Mouse (Mus musculus) heart, embryonic 13.5 days (tissue): ENCODE measurements around the gene Cdc37. TPM values are rescaled to one million over a fixed set of nuclear protein-coding genes. Genes with fewer than 3 reads are reported as not detected.

Source experiments
- ATAC-seq: fragments of 200-750 bp; cut with Nextera tagmentation; 2 replicates; pipeline ENCODE4 v1.8.0; 2017; ENCODE audit warnings: moderate TSS enrichment; ENCODE audit not compliant: insufficient number of reproducible peaks, low FRiP score, low TSS enrichment; ENCODE audit errors: extremely low read depth
- H3K27ac ChIP-seq: fragments of 300-500 bp; sonication (generic); replicated peaks from 2 replicates; pipeline ENCODE4 v1.5.1; 2015; ENCODE audit warnings: moderate library complexity, mild to moderate bottlenecking, inconsistent platforms
- H3K27me3 ChIP-seq: fragments of 300-500 bp; sonication (generic); replicated peaks from 2 replicates; pipeline ENCODE4 v1.6.1; 2015; ENCODE audit warnings: mild to moderate bottlenecking, inconsistent platforms
- H3K36me3 ChIP-seq: fragments of 300-500 bp; sonication (generic); 2 replicates; pipeline ENCODE4 v1.6.1; 2015; ENCODE audit warnings: mild to moderate bottlenecking, inconsistent platforms
- H3K4me1 ChIP-seq: fragments of 300-500 bp; sonication (generic); 2 replicates; pipeline ENCODE4 v1.6.1; 2015; ENCODE audit warnings: inconsistent platforms
- H3K4me2 ChIP-seq: fragments of 300-500 bp; sonication (generic); 2 replicates; pipeline ENCODE4 v1.6.1; 2015; ENCODE audit warnings: inconsistent platforms, mild to moderate bottlenecking, moderate library complexity
- H3K4me3 ChIP-seq: fragments of 300-500 bp; sonication (generic); 2 replicates; pipeline ENCODE4 v1.5.1; 2015; ENCODE audit warnings: moderate library complexity, mild to moderate bottlenecking, inconsistent platforms
- H3K9ac ChIP-seq: fragments of 300-500 bp; sonication (generic); 2 replicates; pipeline ENCODE4 v1.6.1; 2015; ENCODE audit warnings: inconsistent platforms, mild to moderate bottlenecking, moderate library complexity
- H3K9me3 ChIP-seq: fragments of 300-500 bp; sonication (generic); 2 replicates; pipeline ENCODE4 v1.6.1; 2016; ENCODE audit warnings: inconsistent platforms
- WGBS: fragments of 180-500 bp; shearing (Covaris S2); methylation state at CpG from one replicate; pipeline ENCODE4 v1.1.7; 2015; ENCODE audit warnings: mixed read lengths; 5-methylcytosine and 5-hydroxymethylcytosine counted together
- polyA plus RNA-seq: library from polyadenylated mRNA; unstranded; fragments of >200 nt; fragmentation: Nextera tagmentation; extraction: Ambion mirVana; gene quantifications from 2 replicates; pipeline ENCODE4 v1.2.1, GENCODE M21; 2015

Cdc37 gene
- polyA plus RNA-seq, 1 experiment from 2014 or later: 222 TPM

DNA sequence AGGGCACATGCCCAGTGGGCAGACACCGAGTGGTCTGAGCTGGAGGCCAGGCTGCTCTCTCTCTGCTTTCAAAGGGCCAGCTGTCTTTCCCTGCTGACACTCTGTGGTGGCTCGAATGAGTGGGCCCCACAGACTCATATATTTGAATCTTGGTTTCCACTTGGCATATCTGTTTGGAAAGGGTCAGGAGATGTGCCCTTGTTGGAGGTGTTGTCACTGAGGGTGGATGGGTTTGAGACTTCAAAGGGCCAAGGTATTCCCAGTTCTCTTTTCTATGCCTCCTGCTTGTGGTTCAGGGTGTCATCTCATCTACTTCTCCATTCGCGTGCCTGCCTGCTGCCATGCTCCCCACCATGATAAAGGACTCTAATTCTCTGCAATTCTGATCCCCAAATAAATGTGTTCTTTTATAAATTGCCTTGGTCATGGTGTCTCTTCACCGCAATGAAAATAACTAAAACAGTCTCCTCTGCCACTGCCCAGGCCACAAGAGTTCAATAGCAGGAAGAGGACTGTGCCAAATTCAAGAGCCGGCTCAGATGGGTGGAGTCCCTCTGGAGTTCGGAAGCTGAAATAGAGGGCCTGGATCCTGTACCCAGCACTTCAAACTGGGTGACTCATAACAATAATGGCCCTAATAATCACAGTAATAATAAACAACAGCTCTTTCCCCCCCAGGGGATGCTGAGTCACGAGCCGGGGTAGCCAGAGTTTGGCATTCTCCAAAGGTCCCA lies 15.0 kb downstream of the Cdc37 start:
- H3K27ac ChIP-seq: no peak overlapping the region

DNA sequence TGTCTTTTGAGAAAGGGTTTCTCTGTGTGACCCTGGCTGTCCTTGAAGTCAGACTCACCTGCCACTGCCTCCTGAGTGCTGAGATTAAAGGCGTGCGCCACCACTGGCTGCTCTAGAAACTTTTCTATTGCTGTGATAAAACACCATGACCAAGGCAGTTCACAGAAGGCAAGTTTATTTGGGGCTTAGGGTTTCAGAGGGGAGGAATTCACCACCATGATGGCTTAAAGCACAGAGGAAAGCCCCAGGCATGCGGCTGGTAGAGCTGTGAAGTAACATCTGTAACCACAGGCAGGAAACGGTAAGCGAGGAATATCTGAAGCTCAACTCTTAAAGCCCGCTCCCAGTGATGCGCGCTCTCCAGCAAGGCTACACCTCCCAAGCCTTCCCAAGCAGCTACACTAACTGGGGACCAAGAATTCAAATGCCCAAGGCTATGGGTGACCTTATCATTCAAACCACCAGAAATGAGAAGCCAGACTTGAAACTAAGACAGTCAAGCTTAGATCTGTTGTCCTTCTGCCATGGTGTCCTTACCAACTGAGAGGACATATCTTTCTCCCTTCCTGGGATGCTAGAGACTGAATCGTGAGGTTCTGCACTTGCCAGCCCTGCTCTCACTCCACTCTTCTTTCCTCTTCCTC lies 16.6 kb downstream of the Cdc37 start:
- WGBS: 68% methylated on average over 9 of the region's 9 CpGs
- Histone ChIP-seq H3K4me2 (no peak overlapping the region), H3K27me3 (no peaks in the 10 kb centered on the region), H3K27ac (no peak overlapping the region), H3K4me1 (peaks cover 21% of the 10 kb centered on the region), H3K9ac (no peak overlapping the region), H3K36me3 (peaks cover 13% of the 10 kb centered on the region), H3K4me3 (no peak overlapping the region), H3K9me3 (no peaks in the 10 kb centered on the region)
- no peak for ATAC-seq

More for the DNA sequence above, 15.0 kb downstream of the Cdc37 start:
- Histone ChIP-seq H3K4me1 (peaks cover 21% of the 10 kb centered on the region), H3K36me3 (peaks cover 25% of the 10 kb centered on the region), H3K27me3 (no peaks in the 10 kb centered on the region), H3K4me2 (no peak overlapping the region), H3K9me3 (no peaks in the 10 kb centered on the region), H3K9ac (no peak overlapping the region), H3K4me3 (no peak overlapping the region)
- ATAC-seq: no peak
- 59% methylated on average over 9 of the region's 9 CpGs for WGBS

- H3K36me3 ChIP-seq: peaks cover 11% of the 10 kb centered on the region
- 73% methylated on average over 12 of the region's 12 CpGs for WGBS
- peaks cover 21% of the 10 kb centered on the region for H3K4me1 ChIP-seq
- ATAC-seq: no peak
- H3K4me2 ChIP-seq: 0 out of 2 replicates have a peak overlapping the region, but pooled peaks have one; percentile 84
- no peak overlapping the region for H3K4me3 ChIP-seq
- no peak overlapping the region for H3K9ac ChIP-seq
- no peaks in the 10 kb centered on the region for H3K27me3 ChIP-seq
- no peaks in the 10 kb centered on the region for H3K9me3 ChIP-seq
- no peak overlapping the region for H3K27ac ChIP-seq
Observed at GRCm38 (mm10) chr9:21132102-21132775, 17.5 kb downstream of the Cdc37 start.

- H3K36me3 ChIP-seq: peaks cover 19% of the 10 kb centered on the region
- no peaks in the 10 kb centered on the region for H3K27me3 ChIP-seq
- H3K4me2 ChIP-seq: peak within 1 kb of the TSS; percentile 84
- peak within 1 kb of the TSS; percentile 77 for H3K4me3 ChIP-seq
- peak; percentile 87 for ATAC-seq
- peak within 1 kb of the TSS; percentile 77 for H3K27ac ChIP-seq
- H3K9me3 ChIP-seq: no peaks in the 10 kb centered on the region
- H3K4me1 ChIP-seq: peaks cover 29% of the 10 kb centered on the region
- H3K9ac ChIP-seq: peak within 1 kb of the TSS; percentile 86
- WGBS: 7% methylated on average over 37 of the region's 37 CpGs
Observed at GRCm38 (mm10) chr9:21131059-21131956, 18.5 kb downstream of the Cdc37 start, which contains the start of gene Tyk2. Gene Tyk2 (minus strand): TSS chr9:21131243.

GRCm38 (mm10) chr9:21126259-21126627 lies 23.5 kb downstream of the Cdc37 start:
- Histone ChIP-seq H3K4me2 (peak overlapping the region; percentile 16; the same call in 1 of the 2 replicates), H3K9me3 (no peaks in the 10 kb centered on the region), H3K9ac (0 out of 2 replicates have a peak overlapping the region, but pooled peaks have one; percentile 17), H3K27ac (peak overlapping the region; percentile 87), H3K27me3 (no peaks in the 10 kb centered on the region), H3K4me3 (no peak overlapping the region), H3K36me3 (peaks cover 58% of the 10 kb centered on the region), H3K4me1 (peaks cover 31% of the 10 kb centered on the region)
- 15% methylated on average over 2 of the region's 2 CpGs for WGBS
- 0 out of 2 replicates have a peak, but pooled peaks have one; percentile 43 for ATAC-seq

DNA sequence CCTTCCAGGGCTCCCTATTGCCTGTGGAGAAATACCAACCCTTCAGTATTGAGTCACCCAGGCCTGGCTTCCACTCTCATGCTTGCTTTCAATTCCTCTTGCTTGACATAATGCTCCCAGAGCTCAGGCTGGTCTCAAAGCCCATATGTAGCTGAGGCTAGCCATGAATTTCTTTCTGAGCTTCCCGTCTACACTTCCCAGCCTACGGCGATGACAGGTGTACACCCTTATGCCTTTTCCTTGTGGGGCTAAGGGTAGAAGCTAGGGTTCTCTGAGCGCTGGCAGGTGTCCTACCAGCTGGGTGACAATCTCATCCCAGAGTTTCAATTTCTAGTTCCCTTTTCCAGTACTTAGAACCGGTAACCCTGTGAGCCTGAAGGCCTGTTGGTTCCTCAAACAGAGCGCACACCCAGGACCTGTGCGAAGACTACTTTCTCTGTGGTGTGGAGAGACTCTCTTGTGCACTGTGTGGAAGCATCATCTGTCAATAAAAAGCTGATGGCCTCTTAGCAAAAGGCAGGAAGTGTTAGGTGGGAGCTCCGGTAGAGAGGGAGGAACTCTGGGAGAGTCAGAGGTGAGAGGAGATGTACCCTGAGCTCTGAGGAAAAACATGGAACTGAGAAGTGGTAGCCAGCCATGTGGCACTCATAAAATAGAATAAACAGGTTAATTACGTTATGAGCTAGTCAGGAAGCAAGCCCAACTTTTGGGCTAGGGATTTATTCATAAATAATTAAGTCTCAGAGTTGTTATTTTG lies 24.1 kb downstream of the Cdc37 start:
- Histone ChIP-seq H3K36me3 (peaks cover 63% of the 10 kb centered on the region), H3K9ac (peak overlapping the region; percentile 29; the same call in 1 of the 2 replicates), H3K9me3 (no peaks in the 10 kb centered on the region), H3K4me2 (peak overlapping the region; percentile 16), H3K27me3 (no peaks in the 10 kb centered on the region), H3K27ac (peak overlapping the region; percentile 87), H3K4me3 (no peak overlapping the region), H3K4me1 (peaks cover 30% of the 10 kb centered on the region)
- ATAC-seq: no peak
- whole genome bisulfite sequencing: 71% methylated on average over 9 of the region's 9 CpGs

GRCm38 (mm10) chr9:21124837-21125236 lies 24.9 kb downstream of the Cdc37 start:
- WGBS: 75% methylated on average over 5 of the region's 5 CpGs
- Histone ChIP-seq H3K27ac (no peak overlapping the region), H3K4me2 (no peak overlapping the region), H3K4me3 (no peak overlapping the region), H3K27me3 (no peaks in the 10 kb centered on the region), H3K9me3 (no peaks in the 10 kb centered on the region), H3K36me3 (peaks cover 72% of the 10 kb centered on the region), H3K9ac (no peak overlapping the region), H3K4me1 (peaks cover 23% of the 10 kb centered on the region)
- ATAC-seq: no peak

DNA sequence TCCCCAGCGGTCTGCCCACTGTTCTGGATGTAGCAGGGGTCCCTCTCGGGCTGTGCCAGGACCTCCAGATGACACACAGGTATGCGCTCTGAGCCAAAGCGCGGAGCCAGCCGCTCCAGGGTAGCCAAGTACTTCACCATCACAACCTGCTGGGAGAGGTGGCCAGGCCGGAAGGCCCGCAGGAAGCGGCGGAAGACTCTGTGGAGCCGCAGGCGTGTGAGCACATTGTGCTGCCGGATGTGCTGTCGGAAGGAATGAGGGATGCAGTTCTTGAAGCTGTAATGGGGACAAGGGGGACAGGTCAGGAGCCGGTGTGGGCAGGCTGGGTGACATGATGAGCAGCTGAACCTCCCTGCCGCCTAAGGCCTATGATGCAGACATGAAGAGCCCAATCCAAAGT lies 28.3 kb downstream of the Cdc37 start:
- Histone ChIP-seq H3K36me3 (peaks cover 67% of the 10 kb centered on the region), H3K4me3 (no peak overlapping the region), H3K4me2 (no peak overlapping the region), H3K9me3 (no peaks in the 10 kb centered on the region), H3K27me3 (no peaks in the 10 kb centered on the region), H3K4me1 (peaks cover 16% of the 10 kb centered on the region), H3K9ac (no peak overlapping the region), H3K27ac (no peak overlapping the region)
- WGBS: 85% methylated on average over 16 of the region's 16 CpGs
- no peak for ATAC-seq

GRCm38 (mm10) chr9:21117073-21117472 lies 32.7 kb downstream of the Cdc37 start:
- no peak overlapping the region for H3K9ac ChIP-seq
- H3K9me3 ChIP-seq: no peaks in the 10 kb centered on the region
- no peak overlapping the region for H3K27ac ChIP-seq
- H3K4me2 ChIP-seq: no peak overlapping the region
- no peaks in the 10 kb centered on the region for H3K4me1 ChIP-seq
- ATAC-seq: no peak
- H3K36me3 ChIP-seq: peaks cover 50% of the 10 kb centered on the region
- 74% methylated on average over 6 of the region's 6 CpGs for WGBS
- no peaks in the 10 kb centered on the region for H3K27me3 ChIP-seq
- H3K4me3 ChIP-seq: no peak overlapping the region

- ATAC-seq: no peak
- no peak overlapping the region for H3K27ac ChIP-seq
- no peak overlapping the region for H3K4me3 ChIP-seq
- no peak overlapping the region for H3K4me2 ChIP-seq
- peaks cover 30% of the 10 kb centered on the region for H3K36me3 ChIP-seq
- WGBS: 86% methylated on average over 8 of the region's 8 CpGs
- H3K4me1 ChIP-seq: no peaks in the 10 kb centered on the region
- H3K27me3 ChIP-seq: no peaks in the 10 kb centered on the region
- H3K9me3 ChIP-seq: no peaks in the 10 kb centered on the region
- H3K9ac ChIP-seq: no peak overlapping the region
Observed at GRCm38 (mm10) chr9:21115105-21115504, 34.7 kb downstream of the Cdc37 start.
